Mouse (Mus musculus) intestine, embryonic 14.5 days (tissue): ENCODE results near the gene Arhgap20. TPM values are rescaled to one million over a fixed set of nuclear protein-coding genes. Genes with fewer than 3 reads are reported as not detected.

Experiments
- ATAC-seq: fragments of 200-750 bp; cut with Nextera tagmentation; replicated peaks from 2 replicates; pipeline ENCODE4 v1.8.0; 2017; ENCODE audit warnings: low read depth, moderate number of reproducible peaks, moderate TSS enrichment, moderate library complexity; ENCODE audit not compliant: low FRiP score, low TSS enrichment
- DNase-seq: peaks from one replicate; pipeline ENCODE4 v3.0.0-alpha.2; 2018; ENCODE audit warnings: low spot score
- H3K27ac ChIP-seq: fragments of 300-500 bp; sonication (generic); 2 replicates; pipeline ENCODE4 v1.5.1; 2014; ENCODE audit warnings: low read depth, mild to moderate bottlenecking, control low read depth
- H3K27me3 ChIP-seq: fragments of 300-500 bp; sonication (generic); replicated peaks from 2 replicates; pipeline ENCODE4 v1.6.1; 2014; ENCODE audit warnings: low read length, control low read depth; ENCODE audit not compliant: control insufficient read depth, insufficient read depth
- H3K36me3 ChIP-seq: fragments of 300-500 bp; sonication (generic); 2 replicates; pipeline ENCODE4 v1.6.1; 2014; ENCODE audit warnings: low read length, control low read depth; ENCODE audit not compliant: control insufficient read depth, insufficient read depth
- H3K4me1 ChIP-seq: fragments of 300-500 bp; sonication (generic); replicated peaks from 2 replicates; pipeline ENCODE4 v1.6.1; 2014; ENCODE audit warnings: low read length, control low read depth, mixed read lengths; ENCODE audit not compliant: control insufficient read depth, insufficient read depth
- H3K4me2 ChIP-seq: fragments of 300-500 bp; sonication (generic); 2 replicates; pipeline ENCODE4 v1.6.1; 2014; ENCODE audit warnings: low read length
- H3K4me3 ChIP-seq: fragments of 300-500 bp; sonication (generic); 2 replicates; pipeline ENCODE4 v1.5.1; 2014; ENCODE audit warnings: low read depth, low read length, control low read depth, mixed read lengths
- H3K9ac ChIP-seq: fragments of 300-500 bp; sonication (generic); 2 replicates; pipeline ENCODE4 v1.6.1; 2014; ENCODE audit warnings: mild to moderate bottlenecking, low read length
- H3K9me3 ChIP-seq: fragments of 300-500 bp; sonication (generic); 2 replicates; pipeline ENCODE4 v1.6.1; 2016; ENCODE audit warnings: low read length, control low read depth; ENCODE audit not compliant: control insufficient read depth
- WGBS: fragments of 180-500 bp; shearing (Covaris S2); extraction: QIAGEN DNeasy Blood & Tissue Kit; methylation state at CpG from one replicate; pipeline ENCODE4 v1.1.7; 2014; 5-methylcytosine and 5-hydroxymethylcytosine counted together
- polyA plus RNA-seq: library from polyadenylated mRNA; unstranded; fragments of >200 nt; fragmentation: Nextera tagmentation; extraction: Ambion mirVana; gene quantifications from 2 replicates; pipeline ENCODE4 v1.2.1, GENCODE M21; 2014

The Arhgap20 gene
- polyA plus RNA-seq, 1 experiment from 2014 or later = 1.9 TPM

GRCm38 (mm10) chr9:51874348-51874747, 109.2 kb downstream of the Arhgap20 start:
- DNase-seq (no peak), ATAC-seq (no peak)
- Histone ChIP-seq H3K27me3 (no peaks in the 10 kb centered on the region), H3K36me3 (no peaks in the 10 kb centered on the region), H3K4me1 (peaks cover 3% of the 10 kb centered on the region; the same call in 1 of the 2 replicates), H3K27ac (no peak overlapping the region), H3K9me3 (no peaks in the 10 kb centered on the region), H3K4me3 (no peak overlapping the region), H3K4me2 (no peak overlapping the region), H3K9ac (no peak overlapping the region)
- 7% methylated on average over 4 of the region's 4 CpGs for WGBS

- DNase-seq = no peak
- H3K4me1 ChIP-seq = peaks cover 3% of the 10 kb centered on the region; the same call in 1 of the 2 replicates
- H3K9me3 ChIP-seq = no peaks in the 10 kb centered on the region
- 66% methylated on average over 20 of the region's 20 CpGs for WGBS
- no peaks in the 10 kb centered on the region for H3K36me3 ChIP-seq
- no peak for ATAC-seq
- H3K9ac ChIP-seq = no peak overlapping the region
- H3K27ac ChIP-seq = no peak overlapping the region
- no peaks in the 10 kb centered on the region for H3K27me3 ChIP-seq
- no peak overlapping the region for H3K4me2 ChIP-seq
- no peak overlapping the region for H3K4me3 ChIP-seq
Measured at GRCm38 (mm10) chr9:51875531-51875930, 110.4 kb downstream of the Arhgap20 start.

GRCm38 (mm10) chr9:51881386-51881785, 116.2 kb downstream of the Arhgap20 start:
- Histone ChIP-seq H3K27me3 (no peaks in the 10 kb centered on the region), H3K36me3 (no peaks in the 10 kb centered on the region), H3K9me3 (no peaks in the 10 kb centered on the region), H3K4me2 (no peak overlapping the region), H3K4me1 (0 out of 2 replicates have a peak, but pooled peaks cover 8% of the 10 kb centered on the region), H3K4me3 (no peak overlapping the region), H3K9ac (no peak overlapping the region), H3K27ac (no peak overlapping the region)
- ATAC-seq (no peak; the same call in 1 of the 2 replicates), DNase-seq (no peak)
- WGBS = 22% methylated on average over 4 of the region's 4 CpGs

- Histone ChIP-seq H3K4me2 (no peak overlapping the region), H3K36me3 (no peaks in the 10 kb centered on the region), H3K4me3 (no peak overlapping the region), H3K4me1 (0 out of 2 replicates have a peak, but pooled peaks cover 8% of the 10 kb centered on the region), H3K27me3 (no peaks in the 10 kb centered on the region), H3K9ac (no peak overlapping the region), H3K9me3 (no peaks in the 10 kb centered on the region), H3K27ac (no peak overlapping the region)
- ATAC-seq (no peak), DNase-seq (no peak)
- WGBS = 54% methylated on average over 4 of the region's 4 CpGs
Measured at GRCm38 (mm10) chr9:51881881-51882280, 116.7 kb downstream of the Arhgap20 start.

- DNase-seq (no peak), ATAC-seq (no peak)
- no peak overlapping the region for H3K27ac ChIP-seq
- WGBS = 79% methylated on average over 4 of the region's 4 CpGs
- H3K4me1 ChIP-seq = 0 out of 2 replicates have a peak, but pooled peaks cover 8% of the 10 kb centered on the region
- no peak overlapping the region for H3K4me2 ChIP-seq
- H3K27me3 ChIP-seq = no peaks in the 10 kb centered on the region
- H3K9me3 ChIP-seq = no peaks in the 10 kb centered on the region
- H3K9ac ChIP-seq = no peak overlapping the region
- no peak overlapping the region for H3K4me3 ChIP-seq
- H3K36me3 ChIP-seq = no peaks in the 10 kb centered on the region
Measured at GRCm38 (mm10) chr9:51883319-51883718, 118.2 kb downstream of the Arhgap20 start.

- Histone ChIP-seq H3K4me2 (no peak overlapping the region), H3K4me1 (no peaks in the 10 kb centered on the region), H3K4me3 (no peak overlapping the region), H3K27ac (no peak overlapping the region), H3K36me3 (no peaks in the 10 kb centered on the region), H3K9me3 (no peaks in the 10 kb centered on the region), H3K9ac (no peak overlapping the region), H3K27me3 (no peaks in the 10 kb centered on the region)
- WGBS = 88% methylated on average over 1 of the region's 1 CpGs
- ATAC-seq (no peak), DNase-seq (no peak)
Measured at GRCm38 (mm10) chr9:51892921-51893320, 127.8 kb downstream of the Arhgap20 start.

Other genes with a start within 250 kb of the Arhgap20 start
- 66.9 and 67.4 TPM in 2 replicates for gene Fdx1, start 198.2 kb downstream of the Arhgap20 start, polyA plus RNA-seq